Mouse (Mus musculus) adipocyte (in vitro differentiated cells): Measurements from ENCODE around the gene Ttll6.

Experiments used
- DNase-seq: peaks from one replicate; pipeline ENCODE4 v3.0.0-alpha.2; 2016; ENCODE audit warnings: low spot score

Gene Ttll6

GRCm38 (mm10) chr11:96168125-96168524 is 34.5 kb downstream of the Ttll6 start:
- no peak for DNase-seq

- DNase-seq: no peak
Measured at GRCm38 (mm10) chr11:96169016-96169415, 35.4 kb downstream of the Ttll6 start.

GRCm38 (mm10) chr11:96170711-96171379 is 37.3 kb downstream of the Ttll6 start:
- DNase-seq: no peak

DNA sequence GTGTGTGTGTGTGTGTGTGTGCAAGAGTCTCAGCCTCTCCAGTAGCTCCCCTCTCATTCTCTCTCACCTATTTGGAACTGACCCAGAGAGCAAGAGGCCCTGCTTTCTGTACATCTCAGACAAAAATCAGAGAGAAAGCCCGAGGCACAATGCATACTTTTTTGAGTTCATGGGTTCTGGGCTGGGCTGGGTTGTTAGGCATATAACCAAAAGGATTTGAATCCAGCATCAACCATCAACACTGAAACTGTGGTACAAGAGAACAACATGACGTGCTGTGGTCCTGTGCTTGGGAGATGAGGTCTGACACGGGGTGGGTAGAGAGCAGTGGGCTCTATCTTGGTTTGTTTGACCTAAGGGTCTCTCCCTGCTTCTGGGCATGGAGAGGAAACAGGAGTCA is 38.0 kb downstream of the Ttll6 start:
- no peak for DNase-seq

DNA sequence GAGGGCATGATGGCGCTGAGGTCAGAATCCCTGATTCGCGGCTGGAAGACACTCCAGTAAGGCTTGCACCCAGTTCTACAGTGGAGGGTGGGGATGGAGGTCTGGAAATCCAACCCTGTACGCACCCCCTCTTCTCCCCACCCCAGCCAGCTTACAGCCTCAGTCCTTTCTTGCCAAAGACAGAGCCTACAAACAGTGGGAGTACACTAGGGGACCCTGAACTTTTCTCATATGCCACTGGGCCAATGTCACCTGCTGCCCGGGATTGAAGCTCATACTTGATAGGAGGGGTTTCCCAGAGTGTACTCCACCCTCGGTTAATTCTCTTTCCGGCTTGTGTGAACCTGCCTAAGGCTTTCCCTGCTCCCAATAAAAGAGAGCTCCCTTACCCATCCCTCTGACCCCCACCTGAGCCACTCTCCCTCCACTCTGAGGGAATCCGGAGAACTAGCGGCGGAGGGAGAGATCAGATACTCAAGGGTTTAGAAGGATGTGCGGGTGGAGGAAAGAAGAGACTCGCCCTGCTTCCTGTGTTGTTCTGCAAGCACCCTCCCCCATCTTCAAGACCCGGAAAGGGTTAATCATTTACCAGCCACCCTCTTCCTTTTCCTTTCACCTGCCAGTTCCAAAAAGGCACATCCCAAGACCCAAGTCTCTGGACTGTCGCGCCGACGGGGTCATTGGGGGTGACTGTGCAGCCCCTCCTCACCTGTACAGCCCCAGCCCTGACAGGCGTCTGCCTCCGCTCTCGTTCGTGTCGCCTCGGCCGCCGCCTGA is 39.1 kb downstream of the Ttll6 start:
- DNase-seq: no peak

GRCm38 (mm10) chr11:96173288-96173840 is 39.8 kb downstream of the Ttll6 start:
- DNase-seq: no peak

GRCm38 (mm10) chr11:96174881-96175280 is 41.3 kb downstream of the Ttll6 start:
- no peak for DNase-seq

DNA sequence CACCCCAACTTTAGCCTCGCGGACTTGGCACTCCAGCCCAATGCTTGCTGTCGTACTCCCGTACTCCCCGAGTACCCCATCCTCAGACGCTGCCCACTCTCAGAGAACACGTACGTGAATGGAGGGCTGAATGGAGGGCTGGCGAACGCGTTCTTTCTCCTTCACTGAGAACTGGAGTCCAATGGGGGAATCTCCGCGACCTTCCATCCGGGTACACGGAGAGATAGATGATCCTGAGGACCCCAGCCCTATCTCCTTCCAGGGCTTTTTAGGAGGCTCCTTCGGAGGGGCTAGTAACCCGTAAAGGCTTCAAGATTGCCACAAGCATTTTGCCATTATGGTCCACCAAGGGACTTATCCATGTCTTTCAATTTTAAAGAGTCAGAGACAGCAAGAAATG is 41.9 kb downstream of the Ttll6 start:
- DNase-seq: no peak

GRCm38 (mm10) chr11:96175951-96176530 is 42.5 kb downstream of the Ttll6 start:
- DNase-seq: no peak

- DNase-seq: no peak
Measured at GRCm38 (mm10) chr11:96176841-96177240, 43.3 kb downstream of the Ttll6 start.

- no peak for DNase-seq
Measured at GRCm38 (mm10) chr11:96177546-96178174, 44.1 kb downstream of the Ttll6 start.

GRCm38 (mm10) chr11:96178356-96178755 is 44.8 kb downstream of the Ttll6 start:
- no peak for DNase-seq

DNA sequence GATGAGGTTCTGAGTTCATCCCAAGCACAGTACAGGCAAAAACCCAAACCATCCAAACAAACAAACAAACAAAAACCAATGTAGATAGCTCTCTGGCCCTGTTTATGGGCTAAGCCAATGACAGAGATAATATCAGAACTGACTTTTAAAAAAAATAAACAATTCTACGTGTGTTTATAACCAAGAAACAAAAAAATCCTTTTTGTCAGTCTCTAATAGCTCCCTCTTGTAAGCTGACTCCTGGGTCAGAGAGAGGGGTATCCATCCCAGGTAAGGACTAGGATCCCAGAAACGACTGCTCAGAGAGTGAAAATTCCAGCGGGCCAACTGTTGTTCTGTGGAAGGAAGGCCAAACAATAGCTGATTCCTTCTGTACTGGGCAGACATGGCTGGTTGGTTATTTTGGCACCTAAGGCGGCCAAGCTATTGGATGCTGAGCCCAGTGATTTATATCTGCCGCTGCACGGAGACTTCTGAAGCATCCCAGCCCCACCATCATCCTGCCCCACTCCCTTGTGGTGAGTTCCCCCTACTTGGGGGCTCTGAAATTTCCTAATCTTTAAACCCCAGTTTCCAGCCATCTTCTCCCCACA is 45.4 kb downstream of the Ttll6 start:
- DNase-seq: no peak

DNA sequence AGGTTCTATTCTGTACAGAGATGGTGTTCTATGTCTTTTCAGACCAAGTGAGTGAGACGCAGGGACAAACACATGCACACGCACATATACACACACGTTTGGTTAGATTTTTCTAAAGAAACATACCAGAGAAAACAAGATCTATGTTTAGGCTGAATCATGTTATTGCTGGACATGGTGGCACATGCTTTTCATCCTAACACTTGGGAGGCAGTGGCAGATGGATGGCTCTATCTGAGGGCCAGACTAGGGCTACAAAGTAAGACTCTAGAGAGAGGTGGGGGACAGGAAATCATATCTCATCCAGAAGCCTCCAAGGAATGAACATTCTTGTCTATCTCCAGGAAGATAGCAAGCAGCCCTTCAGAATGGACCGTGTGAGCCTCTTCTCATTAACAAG is 47.5 kb downstream of the Ttll6 start:
- DNase-seq: no peak

GRCm38 (mm10) chr11:96184233-96184632 is 50.6 kb downstream of the Ttll6 start:
- DNase-seq: no peak

- DNase-seq: no peak
Measured at GRCm38 (mm10) chr11:96187321-96187720, 53.7 kb downstream of the Ttll6 start.

DNA sequence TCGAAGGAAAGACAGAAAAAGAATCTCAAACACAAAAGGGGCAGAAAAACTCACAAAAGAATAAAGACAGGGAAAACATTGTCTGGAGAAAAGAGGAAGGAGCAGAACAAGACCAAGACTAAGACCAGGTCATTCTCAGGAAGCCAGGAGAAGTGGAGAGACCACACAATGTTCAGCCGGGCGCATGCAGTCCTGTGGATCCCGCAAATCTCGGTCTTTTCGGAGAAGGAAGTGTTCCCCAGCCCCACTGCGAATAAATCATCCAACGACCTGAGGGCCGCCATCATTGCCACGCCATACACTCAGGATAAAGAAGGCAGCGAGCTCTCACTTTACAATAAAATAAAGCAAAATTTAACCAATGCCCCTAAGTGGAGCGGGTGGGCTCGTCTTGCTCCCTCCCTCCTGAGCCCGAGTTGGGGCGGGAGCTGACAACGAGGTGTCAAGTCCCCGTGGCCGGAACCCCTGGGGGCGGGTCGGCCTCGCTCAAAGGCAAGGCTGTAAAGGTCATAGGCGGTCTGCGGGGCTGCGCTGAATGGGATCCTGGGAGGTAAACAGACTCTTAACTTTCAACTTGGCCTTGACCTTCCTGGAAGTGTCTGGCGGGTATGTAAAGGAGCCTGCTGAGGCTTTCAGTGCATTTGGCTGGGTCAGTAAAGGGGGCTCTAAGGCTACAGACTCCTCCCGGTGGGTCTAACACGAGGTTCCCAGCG is 56.4 kb downstream of the Ttll6 start:
- no peak for DNase-seq

- DNase-seq: no peak
Measured at GRCm38 (mm10) chr11:96191132-96191531, 57.5 kb downstream of the Ttll6 start.

- DNase-seq: no peak
Measured at GRCm38 (mm10) chr11:96193521-96194400, 60.2 kb downstream of the Ttll6 start, which contains the start of gene Hoxb13. TSS of gene Hoxb13 (plus strand) at chr11:96194316.

- DNase-seq: no peak
Measured at GRCm38 (mm10) chr11:96194401-96194710, 60.8 kb downstream of the Ttll6 start.
